Mouse (Mus musculus) bone marrow, adult 2 months (tissue): ENCODE measurements at regions not wholly inside any gene's neighbourhood (a gene's known extent, or its start where the extent isn't known, plus 50 kb on each side); places are given as distances from the start of the nearest gene placed in this dataset.

ENCODE experiments used
- CTCF ChIP-seq: fragments of 200-500 bp; IDR thresholded peaks from 2 replicates; pipeline ENCODE4 v1.5.1; 2011; ENCODE audit warnings: low read length, control low read depth; ENCODE audit not compliant: control insufficient read depth, insufficient read depth
- POLR2A ChIP-seq: fragments of 200-500 bp; IDR thresholded peaks from 2 replicates; pipeline ENCODE4 v1.6.1; 2011; ENCODE audit warnings: low read depth, mild to moderate bottlenecking, control low read depth, low read length, borderline replicate concordance; ENCODE audit not compliant: control insufficient read depth

GRCm38 (mm10) chr13:107903150-107903959, 140.9 kb upstream of the Smim15 start:
- TF ChIP-seq POLR2A (no peak), CTCF (no peak)
